Mouse (Mus musculus) G1E (cell line): ENCODE measurements around the gene Wnk2.

ENCODE experiments used
- CTCF ChIP-seq: IDR thresholded peaks from 2 replicates; pipeline ENCODE4 v1.5.1; 2012; ENCODE audit warnings: low read depth, low read length, inconsistent platforms, mixed read lengths
- GATA1 ChIP-seq: IDR thresholded peaks from 2 replicates; pipeline ENCODE4 v1.6.1; 2012; ENCODE audit warnings: borderline replicate concordance, low read length, inconsistent platforms, mixed read lengths
- GATA2 ChIP-seq: IDR thresholded peaks from 2 replicates; pipeline ENCODE4 v1.6.1; 2012; ENCODE audit warnings: low read depth, low read length, inconsistent platforms, borderline replicate concordance
- POLR2AphosphoS5 ChIP-seq: IDR thresholded peaks from 2 replicates; pipeline ENCODE4 v1.6.1; 2012; ENCODE audit warnings: low read depth, low read length, inconsistent platforms; ENCODE audit not compliant: insufficient replicate concordance

DNA sequence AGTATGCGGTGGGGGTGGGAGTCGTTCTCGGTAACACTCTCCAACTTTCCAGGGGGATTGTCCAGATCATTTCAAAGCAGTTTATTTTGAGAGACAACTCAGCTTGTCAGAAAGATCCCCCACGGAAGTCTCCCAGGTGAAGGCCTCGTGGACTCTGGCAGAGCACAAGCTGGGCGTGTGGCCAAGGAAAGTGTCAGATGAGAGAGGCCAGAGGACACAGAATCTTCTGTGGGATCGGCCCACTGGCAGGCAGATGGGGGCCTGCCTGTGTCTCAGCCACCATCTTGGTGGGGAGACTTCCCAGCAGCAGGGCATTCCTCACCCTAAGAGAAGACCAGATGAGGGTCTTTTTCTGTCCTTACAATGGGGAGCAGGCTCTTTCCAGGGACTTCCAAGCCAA is 60.4 kb downstream of the Wnk2 start:
- TF ChIP-seq CTCF, result no peak
- no peak for TF ChIP-seq GATA1
- no peak for TF ChIP-seq GATA2
- TF ChIP-seq POLR2AphosphoS5, result no peak
